Mouse (Mus musculus) megakaryocyte, embryonic 14.5 days (primary cell): Measurements from ENCODE around the gene Fgfr2.

Source experiments
- FLI1 ChIP-seq: IDR thresholded peaks from 2 replicates; pipeline ENCODE4 v1.6.1; 2012; ENCODE audit warnings: low read length, inconsistent platforms, mixed read lengths
- GATA1 ChIP-seq: IDR thresholded peaks from 3 replicates; pipeline ENCODE4 v1.6.1; 2012; ENCODE audit warnings: mixed read lengths, low read length, inconsistent platforms, borderline replicate concordance

- TF ChIP-seq GATA1 (no peak), FLI1 (no peak)
These were observed 567.2 kb downstream of the Fgfr2 start for GRCm38 (mm10) chr7:132555911-132556310.
